Mouse (Mus musculus) NIH3T3 (cell line): ENCODE measurements at regions not wholly inside any gene's neighbourhood (a gene's known extent, or its start where the extent isn't known, plus 50 kb on each side); places are given as distances from the start of the nearest gene placed in this dataset.
A peak's percentile ranks its signal among the peaks of the same experiment; 100 is the strongest.

Source experiments
- DNase-seq: peaks from one replicate; pipeline ENCODE4 v3.0.0-alpha.2; 2012; ENCODE audit warnings: low read depth

DNA sequence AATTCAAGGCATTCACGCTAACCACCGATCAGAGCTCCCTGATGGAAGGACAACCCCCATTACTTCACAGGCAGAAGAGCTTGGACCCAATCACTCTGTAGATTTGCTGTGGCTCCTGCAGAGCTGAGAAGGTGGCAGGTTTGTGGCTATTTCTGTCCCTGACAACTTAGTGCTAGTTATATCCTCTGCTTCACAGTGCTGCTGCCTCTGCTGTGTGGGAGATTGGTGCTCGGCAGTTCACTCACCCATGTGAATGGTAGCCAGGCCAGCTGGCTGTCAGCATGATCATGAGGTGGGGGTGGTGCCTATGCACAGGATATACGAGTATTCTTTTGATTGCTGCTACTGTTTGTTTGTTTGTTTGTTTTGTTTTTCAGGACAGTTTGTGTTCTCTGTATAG is 113.9 kb downstream of the Gm10131 start:
- no peak for DNase-seq

- DNase-seq: no peak
Measured at GRCm38 (mm10) chr8:33992946-33993345, 118.6 kb downstream of the Gm10131 start.

DNA sequence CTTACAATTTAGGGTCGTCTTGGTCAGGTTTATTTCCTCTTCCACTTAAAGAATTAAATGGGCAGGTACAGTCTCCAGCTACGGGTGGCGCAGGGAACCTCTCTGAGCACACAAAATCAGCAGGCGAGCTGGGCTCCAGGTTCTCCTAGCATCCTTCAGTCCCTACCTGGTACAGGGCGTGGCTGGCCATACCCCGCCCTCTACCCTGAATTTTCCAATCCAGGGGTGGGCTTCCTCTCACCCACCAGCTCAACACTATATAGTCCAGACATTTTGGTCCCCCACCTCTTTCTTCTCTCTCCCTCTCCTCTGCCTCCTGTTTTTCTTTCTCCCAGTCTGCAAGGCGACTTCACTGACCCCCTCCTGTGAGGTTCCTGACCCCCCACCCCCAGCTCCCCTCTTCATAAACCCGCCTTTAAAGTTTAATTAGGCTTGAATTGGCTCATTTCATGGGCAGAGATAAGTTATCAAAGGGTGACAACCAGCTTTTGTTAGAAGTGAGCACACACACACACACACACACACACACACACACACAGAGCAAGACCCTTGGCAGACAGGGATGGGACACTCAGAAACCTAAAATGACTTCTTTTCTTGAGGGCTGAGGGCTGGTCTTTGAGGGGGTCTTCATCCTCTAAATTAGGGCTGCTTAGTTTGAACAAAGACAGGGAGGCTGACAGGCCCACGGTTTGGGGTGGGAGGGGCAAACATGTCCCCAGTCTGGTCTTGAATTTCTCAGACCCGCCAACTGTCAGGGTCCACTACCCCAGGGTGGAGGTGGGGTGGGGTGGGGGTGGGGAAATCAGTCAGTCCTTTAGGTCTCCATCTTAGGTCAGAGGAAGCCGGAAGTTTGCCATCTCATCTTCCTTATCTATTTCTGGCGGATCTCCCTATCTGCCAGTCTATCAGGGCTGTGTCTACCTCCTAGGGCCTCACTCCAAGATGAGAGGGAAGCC is 119.3 kb downstream of the Gm10131 start:
- no peak for DNase-seq

DNA sequence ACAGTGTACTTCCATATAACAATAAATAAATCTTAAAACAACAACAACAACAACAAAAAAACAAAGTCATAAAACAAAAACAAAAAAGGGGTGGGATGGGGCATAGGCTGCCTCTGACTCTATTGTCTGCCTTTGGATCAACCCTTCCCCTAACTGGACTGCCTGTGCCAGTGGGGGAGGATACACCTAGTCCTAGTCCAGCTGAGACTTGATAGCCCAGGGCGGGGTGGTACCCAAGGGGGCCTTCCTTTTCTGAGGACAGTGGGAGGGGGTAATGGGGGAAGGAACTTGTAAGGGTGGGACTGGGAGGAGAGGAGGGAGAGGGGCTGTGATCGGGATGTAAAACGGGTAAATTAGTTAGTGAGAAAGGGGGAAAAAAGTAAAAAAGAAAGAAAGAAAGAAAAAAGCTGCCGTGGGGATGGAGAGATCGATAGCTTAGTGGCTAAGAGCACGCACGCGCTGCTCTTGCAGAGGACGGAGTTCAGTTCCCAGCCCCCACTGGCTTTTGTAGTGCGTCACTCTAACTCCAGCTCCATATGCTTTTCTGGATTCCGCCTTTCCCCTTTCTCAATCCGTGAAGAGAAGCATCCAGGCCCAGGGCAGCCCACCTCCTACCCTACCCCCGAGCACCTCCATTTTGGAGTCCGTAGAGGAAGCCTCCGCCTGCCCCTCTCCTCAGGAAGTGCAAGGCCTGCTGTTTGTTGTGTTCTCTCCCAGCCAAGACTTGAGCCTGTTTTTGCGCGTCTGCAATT is 120.2 kb downstream of the Gm10131 start:
- no peak for DNase-seq

- no peak for DNase-seq
Measured at GRCm38 (mm10) chr8:33990039-33990438, 121.5 kb downstream of the Gm10131 start.

- no peak for DNase-seq
Measured at GRCm38 (mm10) chr8:33987755-33988104, 123.8 kb downstream of the Gm10131 start.

DNA sequence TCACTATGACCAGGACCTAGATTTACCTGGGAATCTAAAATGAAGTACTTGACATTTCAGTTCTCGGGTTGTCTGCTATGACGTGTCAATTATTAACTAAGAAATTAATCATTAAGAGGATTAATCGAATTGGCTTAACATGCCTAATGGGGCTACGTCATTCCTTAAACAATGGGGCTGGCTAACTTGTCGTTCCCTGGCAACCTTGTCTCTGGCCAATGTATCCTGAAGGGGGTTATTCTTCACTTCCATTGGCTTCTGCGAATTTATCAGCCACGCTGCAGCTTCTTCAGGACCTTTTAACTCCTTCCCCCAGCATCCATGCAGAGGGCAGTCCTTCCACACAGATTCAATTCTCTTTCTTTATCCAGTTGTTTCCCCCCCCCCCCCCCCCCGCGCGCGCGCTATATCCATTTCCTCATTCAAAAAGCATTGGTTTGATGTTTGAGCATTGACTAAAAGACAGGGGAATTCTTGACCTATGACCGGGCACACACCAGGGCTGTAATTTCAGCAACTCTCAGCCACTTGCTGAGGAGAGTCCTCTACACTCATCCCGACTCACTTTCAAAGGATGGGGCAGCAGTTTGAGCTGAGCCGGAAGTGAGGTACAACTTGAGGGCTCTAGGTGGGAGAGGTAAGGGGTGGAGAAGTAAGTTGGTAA is 124.3 kb downstream of the Gm10131 start:
- DNase-seq: no peak

DNA sequence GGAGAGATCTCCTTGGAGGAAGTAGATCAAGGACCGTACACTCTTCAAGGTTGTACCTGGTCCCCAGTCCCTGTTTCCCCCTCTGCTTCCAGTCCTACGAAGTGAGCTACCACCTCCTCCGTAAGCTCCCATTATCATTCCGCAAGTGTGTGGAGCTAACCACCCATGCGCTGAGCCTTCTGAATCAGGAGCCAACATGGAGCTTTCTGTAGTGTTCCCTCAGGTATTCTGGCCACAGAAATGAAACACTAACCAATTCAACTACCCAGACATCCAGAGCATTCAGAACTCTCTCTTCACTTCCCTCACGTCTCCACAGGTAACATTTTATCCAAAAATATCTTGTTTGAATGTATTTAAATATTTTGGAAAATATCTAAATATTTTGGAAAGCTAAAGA is 124.9 kb downstream of the Gm10131 start:
- no peak for DNase-seq

- DNase-seq: no peak
Measured at GRCm38 (mm10) chr8:33985430-33985977, 126.0 kb downstream of the Gm10131 start.

GRCm38 (mm10) chr8:33981629-33982028 is 129.9 kb downstream of the Gm10131 start:
- peak; percentile 47 for DNase-seq

DNA sequence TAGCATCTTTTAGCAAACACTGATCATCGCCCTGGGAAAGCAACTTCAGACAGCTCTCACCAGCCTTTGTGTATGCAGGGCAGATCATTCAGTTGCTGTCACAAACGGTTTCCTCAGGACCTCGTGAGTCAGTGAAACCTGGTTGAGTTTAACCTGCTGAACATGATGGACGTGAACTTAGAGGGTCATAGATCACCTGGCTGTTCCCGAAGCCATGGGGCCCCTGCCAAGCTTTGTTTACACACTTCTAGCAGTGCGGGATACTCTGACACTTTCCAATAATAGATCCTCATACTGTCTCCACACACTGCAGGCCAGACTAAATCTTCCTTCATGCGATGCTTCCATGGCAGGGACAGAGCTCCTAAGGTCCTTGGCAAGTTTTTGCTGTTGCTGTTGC is 130.5 kb downstream of the Gm10131 start:
- no peak for DNase-seq
